Mouse (Mus musculus) limb, embryonic 14.5 days (tissue): ENCODE measurements around the gene Eif3f. TPM values are rescaled to one million over a fixed set of nuclear protein-coding genes. Genes with fewer than 3 reads are reported as not detected.

Experiments used
- ATAC-seq: fragments of 200-750 bp; cut with Nextera tagmentation; 2 replicates; pipeline ENCODE4 v1.8.0; 2017; ENCODE audit warnings: low read depth, moderate number of reproducible peaks, moderate TSS enrichment; ENCODE audit not compliant: low FRiP score
- DNase-seq: peaks from one replicate; pipeline ENCODE4 v3.0.0-alpha.2; 2015; ENCODE audit warnings: low spot score
- H3K27ac ChIP-seq: fragments of 300-500 bp; sonication (generic); replicated peaks from 2 replicates; pipeline ENCODE4 v1.5.1; 2014; ENCODE audit warnings: low read depth, mild to moderate bottlenecking, low read length, moderate library complexity, mixed read lengths
- H3K27me3 ChIP-seq: fragments of 300-500 bp; sonication (generic); 2 replicates; pipeline ENCODE4 v1.6.1; 2014; ENCODE audit warnings: low read length, mixed read lengths; ENCODE audit not compliant: control insufficient read depth, insufficient read depth
- H3K36me3 ChIP-seq: fragments of 300-500 bp; sonication (generic); 2 replicates; pipeline ENCODE4 v1.6.1; 2014; ENCODE audit warnings: mild to moderate bottlenecking, low read length, moderate library complexity, mixed read lengths; ENCODE audit not compliant: control insufficient read depth, insufficient read depth
- H3K4me1 ChIP-seq: fragments of 300-500 bp; sonication (generic); 2 replicates; pipeline ENCODE4 v1.6.1; 2014; ENCODE audit warnings: antibody characterized with exemption, low read length, mixed read lengths; ENCODE audit not compliant: control insufficient read depth, insufficient read depth
- H3K4me2 ChIP-seq: fragments of 300-500 bp; sonication (generic); replicated peaks from 2 replicates; pipeline ENCODE4 v1.6.1; 2014; ENCODE audit warnings: low read depth, mild to moderate bottlenecking, low read length, moderate library complexity; ENCODE audit not compliant: severe bottlenecking
- H3K4me3 ChIP-seq: fragments of 300-500 bp; sonication (generic); replicated peaks from 2 replicates; pipeline ENCODE4 v1.5.1; 2014; ENCODE audit warnings: low read length
- H3K9ac ChIP-seq: fragments of 300-500 bp; sonication (generic); 2 replicates; pipeline ENCODE4 v1.6.1; 2014; ENCODE audit warnings: mild to moderate bottlenecking, low read depth, low read length, moderate library complexity; ENCODE audit not compliant: severe bottlenecking
- H3K9me3 ChIP-seq: fragments of 300-500 bp; sonication (generic); 2 replicates; pipeline ENCODE4 v1.6.1; 2016; ENCODE audit warnings: low read length; ENCODE audit not compliant: control insufficient read depth
- POLR2A ChIP-seq: fragments of 200-500 bp; IDR thresholded peaks from 2 replicates; pipeline ENCODE4 v1.8.0; 2012; ENCODE audit warnings: inconsistent platforms, mild to moderate bottlenecking, moderate library complexity, borderline replicate concordance; ENCODE audit not compliant: insufficient read depth, insufficient read length; ENCODE audit errors: extremely low read depth
- WGBS: fragments of 180-500 bp; shearing (Covaris S2); extraction: QIAGEN DNeasy Blood & Tissue Kit; methylation state at CpG from one replicate; pipeline ENCODE4 v1.1.7; 2014; 5-methylcytosine and 5-hydroxymethylcytosine counted together
- polyA plus RNA-seq, 2 experiments: library from polyadenylated mRNA; depleted of rRNA in 1 of 2; stranded (reverse) in 1 of 2; unstranded in 1 of 2; fragments of >200 nt; fragmentation: Nextera tagmentation in 1 of 2; extraction: Ambion mirVana in 1 of 2; gene quantifications; 2 replicates each; pipeline versions ENCODE4 v1.2.1 to v1.2.3; 2012 to 2014

The Eif3f gene
- polyA plus RNA-seq, 2 experiments, result 120 to 122 TPM

DNA sequence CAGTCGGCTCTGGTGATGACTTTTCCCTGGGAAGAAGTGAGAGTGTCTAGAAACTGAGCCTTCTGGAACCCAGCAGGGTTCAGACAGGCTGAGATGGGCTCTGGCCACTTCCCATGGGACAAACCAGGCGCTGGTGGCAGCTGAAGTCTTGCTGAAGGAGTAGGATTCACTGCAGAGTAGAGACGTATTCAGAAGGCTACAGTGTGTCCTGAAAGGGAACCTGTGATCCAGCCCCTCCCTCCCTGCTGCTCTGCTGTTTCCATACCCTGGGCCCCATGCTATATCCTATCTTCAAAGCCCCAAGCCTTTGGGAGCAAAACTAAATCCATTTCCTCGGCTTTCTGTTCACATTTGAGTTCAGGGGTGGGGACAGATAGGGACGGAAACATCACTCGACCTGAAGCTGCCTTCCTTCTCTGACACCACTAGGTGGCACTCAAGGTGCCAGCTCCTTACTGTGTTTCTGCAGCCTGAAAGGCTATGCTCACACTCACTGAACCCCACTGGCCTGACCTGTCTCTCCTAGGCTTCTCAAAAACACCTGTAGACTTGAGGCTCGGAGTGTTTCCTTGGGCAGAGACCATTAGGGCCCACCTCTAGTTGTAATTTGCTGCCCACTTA is 32.6 kb downstream of the Eif3f start:
- TF ChIP-seq POLR2A, result no peak
- 21% methylated on average over 7 of the region's 7 CpGs for WGBS
- Histone ChIP-seq H3K9me3 (no peaks in the 10 kb centered on the region), H3K36me3 (no peaks in the 10 kb centered on the region), H3K4me2 (no peak overlapping the region), H3K27ac (no peak overlapping the region), H3K9ac (no peak overlapping the region), H3K4me1 (no peaks in the 10 kb centered on the region), H3K27me3 (no peaks in the 10 kb centered on the region), H3K4me3 (no peak overlapping the region)
- ATAC-seq, result peak; percentile 70
- DNase-seq, result peak; percentile 62

DNA sequence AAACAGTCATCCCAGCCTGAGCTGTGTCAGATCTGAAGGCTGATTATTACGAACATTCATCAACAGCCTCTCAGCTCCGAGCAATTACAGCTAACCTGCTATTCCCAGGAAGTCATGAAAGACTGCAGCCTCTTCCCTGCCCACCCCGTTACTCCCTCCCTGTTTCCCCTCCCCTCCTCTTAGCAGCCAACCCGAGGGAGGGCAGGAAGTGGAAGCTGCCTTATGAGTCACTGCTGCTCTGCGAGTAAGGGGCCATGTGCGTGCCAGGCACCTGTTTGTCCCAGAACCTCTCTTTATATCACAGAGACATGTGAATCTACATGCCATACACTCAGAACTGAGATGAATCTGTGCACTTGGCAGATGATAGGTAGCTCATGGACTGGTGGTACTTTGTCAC is 34.0 kb downstream of the Eif3f start:
- Histone ChIP-seq H3K9me3 (no peaks in the 10 kb centered on the region), H3K27me3 (no peaks in the 10 kb centered on the region), H3K4me1 (no peaks in the 10 kb centered on the region), H3K27ac (no peak overlapping the region), H3K4me3 (no peak overlapping the region), H3K4me2 (no peak overlapping the region), H3K9ac (no peak overlapping the region), H3K36me3 (no peaks in the 10 kb centered on the region)
- DNase-seq (no peak), ATAC-seq (no peak)
- TF ChIP-seq POLR2A, result no peak
- 27% methylated on average over 6 of the region's 6 CpGs for WGBS

DNA sequence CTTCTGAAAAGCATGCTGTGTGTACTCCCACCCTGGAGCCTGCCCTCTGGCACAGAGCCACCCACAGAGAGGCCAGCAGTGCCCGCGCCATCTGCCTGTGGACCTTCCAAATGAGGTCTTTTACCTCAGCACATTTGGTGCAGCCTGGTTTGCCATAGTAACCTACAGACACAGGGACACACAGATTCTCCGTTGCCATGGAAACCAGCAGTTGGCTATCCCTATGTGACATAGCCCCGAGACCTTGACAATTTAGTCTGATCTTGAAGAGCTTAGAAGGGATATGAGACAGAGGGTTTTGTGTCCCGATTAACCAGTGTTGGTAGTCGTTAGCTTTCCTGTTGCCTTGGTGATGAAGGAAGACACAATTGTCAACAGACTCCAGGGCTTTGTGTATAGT is 38.1 kb downstream of the Eif3f start:
- no peak for TF ChIP-seq POLR2A
- peak; percentile 23; the same call in 1 of the 2 replicates for ATAC-seq
- no peak overlapping the region for H3K4me2 ChIP-seq
- no peaks in the 10 kb centered on the region for H3K27me3 ChIP-seq
- H3K27ac ChIP-seq, result no peak overlapping the region
- H3K4me3 ChIP-seq, result no peak overlapping the region
- H3K9me3 ChIP-seq, result no peaks in the 10 kb centered on the region
- H3K9ac ChIP-seq, result no peak overlapping the region
- WGBS, result 66% methylated on average over 6 of the region's 6 CpGs
- H3K36me3 ChIP-seq, result no peaks in the 10 kb centered on the region
- no peaks in the 10 kb centered on the region for H3K4me1 ChIP-seq
- DNase-seq, result no peak

DNA sequence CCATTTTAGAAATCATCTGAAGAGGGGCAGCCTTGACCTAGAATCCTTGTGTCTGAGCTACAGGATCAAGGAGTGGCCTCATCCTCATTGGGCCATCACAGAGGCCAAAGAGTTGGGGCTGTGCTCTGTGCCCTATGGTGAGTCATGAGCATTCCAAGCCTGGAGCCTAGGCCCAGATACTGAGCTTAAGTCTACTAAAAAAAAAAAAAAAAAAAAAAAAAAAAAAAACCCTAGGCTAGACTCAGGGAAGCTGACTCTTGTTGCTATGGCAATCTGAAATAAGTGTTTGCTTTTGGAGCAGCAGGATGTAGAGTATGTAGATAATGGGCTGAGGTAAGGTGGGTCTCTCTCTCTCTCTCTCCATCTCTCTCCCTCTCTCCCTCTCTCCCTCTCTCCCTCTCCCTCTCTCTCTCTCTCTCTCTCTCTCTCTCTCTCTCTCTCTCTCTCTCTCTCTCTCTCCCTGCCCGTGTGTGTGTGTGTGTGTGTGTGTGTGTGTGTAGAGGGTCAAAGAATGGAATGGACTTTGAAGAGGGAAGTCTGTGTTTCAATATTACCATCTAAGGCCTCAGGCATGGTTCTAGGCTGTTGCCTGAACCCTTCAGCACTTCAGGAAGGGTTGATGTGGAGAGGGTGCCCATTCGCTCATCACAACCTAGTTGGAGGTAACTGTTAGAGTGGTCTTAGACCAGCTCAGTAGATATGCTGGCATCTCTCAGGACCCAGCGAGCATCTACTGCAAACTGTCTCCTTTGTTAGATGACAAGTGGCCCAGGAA is 51.9 kb downstream of the Eif3f start:
- Histone ChIP-seq H3K4me2 (no peak overlapping the region), H3K9ac (no peak overlapping the region), H3K4me3 (no peak overlapping the region), H3K27ac (no peak overlapping the region), H3K4me1 (no peaks in the 10 kb centered on the region), H3K27me3 (no peaks in the 10 kb centered on the region), H3K9me3 (no peaks in the 10 kb centered on the region), H3K36me3 (no peaks in the 10 kb centered on the region)
- no peak for ATAC-seq
- WGBS, result 83% methylated on average over 2 of the region's 3 CpGs
- TF ChIP-seq POLR2A, result no peak
- no peak for DNase-seq

DNA sequence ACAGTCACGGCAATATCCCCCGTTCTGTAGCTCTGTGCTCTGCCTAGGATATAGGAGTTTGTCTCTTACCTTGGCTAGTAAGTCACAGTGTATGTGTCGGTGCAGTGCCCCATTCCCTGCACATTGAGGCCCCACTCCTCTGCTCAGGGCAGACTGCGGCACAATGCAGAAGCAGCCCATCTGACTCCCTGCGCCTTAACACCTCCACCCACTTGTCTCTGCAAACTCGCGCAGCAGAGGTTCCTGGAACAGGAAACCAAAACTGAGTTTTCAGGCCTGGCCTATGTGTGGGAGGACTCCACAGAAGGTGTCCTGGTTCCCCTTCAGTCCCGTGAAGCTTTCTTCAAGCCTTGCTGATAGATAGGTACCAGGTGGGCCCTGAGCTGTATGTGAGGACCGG is 57.0 kb downstream of the Eif3f start:
- DNase-seq (no peak), ATAC-seq (no peak)
- no peak overlapping the region for H3K9ac ChIP-seq
- H3K9me3 ChIP-seq, result no peaks in the 10 kb centered on the region
- H3K27ac ChIP-seq, result no peak overlapping the region
- no peaks in the 10 kb centered on the region for H3K36me3 ChIP-seq
- TF ChIP-seq POLR2A, result no peak
- H3K27me3 ChIP-seq, result no peaks in the 10 kb centered on the region
- H3K4me2 ChIP-seq, result no peak overlapping the region
- H3K4me1 ChIP-seq, result no peaks in the 10 kb centered on the region
- H3K4me3 ChIP-seq, result no peak overlapping the region
- WGBS, result 79% methylated on average over 9 of the region's 9 CpGs

Other genes with a start within 250 kb of the Eif3f start
- not detected in 2 replicates for gene Olfr512, start 221.1 kb upstream of the Eif3f start, polyA plus RNA-seq (2012; rRNA removed)
- gene Olfr512, start 221.1 kb upstream of the Eif3f start, polyA plus RNA-seq (2014; fragmentation: Nextera tagmentation; extraction: Ambion mirVana), result not detected in 2 replicates
- not detected in 2 replicates for gene Olfr513, start 183.4 kb upstream of the Eif3f start, polyA plus RNA-seq (2012; rRNA removed)
- not detected in 2 replicates for gene Olfr513, start 183.4 kb upstream of the Eif3f start, polyA plus RNA-seq (2014; fragmentation: Nextera tagmentation; extraction: Ambion mirVana)
- not detected in 2 replicates for gene Olfr514, start 108.4 kb upstream of the Eif3f start, polyA plus RNA-seq (2012; rRNA removed)
- not detected in 2 replicates for gene Olfr514, start 108.4 kb upstream of the Eif3f start, polyA plus RNA-seq (2014; fragmentation: Nextera tagmentation; extraction: Ambion mirVana)
- gene Olfr516, start 83.9 kb upstream of the Eif3f start, polyA plus RNA-seq (2012; rRNA removed), result not detected in 2 replicates
- not detected in 2 replicates for gene Olfr516, start 83.9 kb upstream of the Eif3f start, polyA plus RNA-seq (2014; fragmentation: Nextera tagmentation; extraction: Ambion mirVana)
- not detected in 2 replicates for gene Olfr517, start 62.0 kb upstream of the Eif3f start, polyA plus RNA-seq (2012; rRNA removed)
- gene Olfr517, start 62.0 kb upstream of the Eif3f start, polyA plus RNA-seq (2014; fragmentation: Nextera tagmentation; extraction: Ambion mirVana), result not detected in 2 replicates
- gene Olfr518, start 49.4 kb upstream of the Eif3f start, polyA plus RNA-seq (2012; rRNA removed), result not detected in 2 replicates
- gene Olfr518, start 49.4 kb upstream of the Eif3f start, polyA plus RNA-seq (2014; fragmentation: Nextera tagmentation; extraction: Ambion mirVana), result not detected in 2 replicates
- gene Olfr519, start 40.0 kb upstream of the Eif3f start, polyA plus RNA-seq (2012; rRNA removed), result not detected in 2 replicates
- gene Olfr519, start 40.0 kb upstream of the Eif3f start, polyA plus RNA-seq (2014; fragmentation: Nextera tagmentation; extraction: Ambion mirVana), result not detected in 2 replicates
- gene Nlrp10, start 4.2 kb upstream of the Eif3f start, polyA plus RNA-seq (2012; rRNA removed), result 0.10 and 0.19 TPM in 2 replicates
- 0.10 and 0.25 TPM in 2 replicates for gene Nlrp10, start 4.2 kb upstream of the Eif3f start, polyA plus RNA-seq (2014; fragmentation: Nextera tagmentation; extraction: Ambion mirVana)
- gene Tub, start 15.9 kb downstream of the Eif3f start, polyA plus RNA-seq (2012; rRNA removed), result 14.1 and 15.5 TPM in 2 replicates
- gene Tub, start 15.9 kb downstream of the Eif3f start, polyA plus RNA-seq (2014; fragmentation: Nextera tagmentation; extraction: Ambion mirVana), result 4.0 TPM in 2 replicates
- 2.6 and 3.2 TPM in 2 replicates for gene Ric3, start 148.9 kb downstream of the Eif3f start, polyA plus RNA-seq (2012; rRNA removed)
- gene Ric3, start 148.9 kb downstream of the Eif3f start, polyA plus RNA-seq (2014; fragmentation: Nextera tagmentation; extraction: Ambion mirVana), result 4.1 and 4.7 TPM in 2 replicates
- gene Lmo1, start 240.8 kb downstream of the Eif3f start, polyA plus RNA-seq (2012; rRNA removed), result 38.0 and 41.4 TPM in 2 replicates
- 44.8 and 47.8 TPM in 2 replicates for gene Lmo1, start 240.8 kb downstream of the Eif3f start, polyA plus RNA-seq (2014; fragmentation: Nextera tagmentation; extraction: Ambion mirVana)